Mouse (Mus musculus): ENCODE measurements around the gene Bloc1s1. TPM values are rescaled to one million over a fixed set of nuclear protein-coding genes. Genes with fewer than 3 reads are reported as not detected.
A peak's percentile ranks its signal among the peaks of the same experiment; 100 is the strongest.

Gene Bloc1s1
- polyA plus RNA-seq (2012; fragmentation: generic; extraction: Trizol): 238 TPM

DNA sequence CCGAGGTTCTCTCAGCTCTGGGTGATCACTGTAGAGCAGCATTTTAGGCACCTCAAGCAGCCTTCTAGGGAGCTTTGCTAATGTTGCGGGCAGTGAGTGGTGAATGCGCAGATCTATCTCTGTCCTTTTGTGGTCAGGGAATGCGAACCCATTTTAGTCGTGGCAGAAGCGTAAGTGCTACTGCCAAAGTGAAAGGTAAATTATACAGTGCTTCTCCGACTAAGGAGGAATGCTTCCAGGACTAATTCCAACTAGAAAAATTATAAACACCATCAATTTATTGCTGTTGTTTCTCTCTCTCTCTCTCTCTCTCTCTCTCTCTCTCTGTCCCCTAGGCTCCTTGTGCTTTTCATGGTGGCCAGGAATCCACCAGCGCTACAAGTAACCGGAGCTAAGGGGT, at the start of gene Bloc1s1:
Bloc1s1 (minus strand) TSS at position 101 of the 400 bp plus-strand sequence.
- Histone ChIP-seq H3K4me3 (peak within 1 kb of the TSS; percentile 34), H3K36me3 (ENCODE audit: control insufficient read depth, insufficient read depth) (no peaks in the 10 kb centered on the region), H3K4me2 (ENCODE audit: low read depth) (peak within 1 kb of the TSS; percentile 96), H3K27me3 (ENCODE audit: control insufficient read depth, insufficient read depth, insufficient read length) (no peaks in the 10 kb centered on the region), H3K79me2 (ENCODE audit: control insufficient read depth, insufficient read depth) (peaks cover 14% of the 10 kb centered on the region), H3ac (ENCODE audit: control insufficient read depth, insufficient read length) (peak within 1 kb of the TSS; percentile 49)
- no peak for TF ChIP-seq E2F4 (IDR thresholded peaks at IDR 0.05; ENCODE audit: insufficient read depth)
- TF ChIP-seq CEBPB (IDR thresholded peaks at IDR 0.05; ENCODE audit: insufficient read depth, poor library complexity, severe bottlenecking): no peak
- TF ChIP-seq SRF (IDR thresholded peaks at IDR 0.05; ENCODE audit: control insufficient read depth, insufficient read length, low read depth): no peak
- TF ChIP-seq REST (IDR thresholded peaks at IDR 0.05; ENCODE audit: insufficient read depth, insufficient read length): no peak
- TF ChIP-seq POLR2AphosphoS2 (IDR thresholded peaks at IDR 0.05; ENCODE audit: insufficient read length, low read depth): no peak
- no peak for TF ChIP-seq MAX (IDR thresholded peaks at IDR 0.05; ENCODE audit: low read depth)
- TF ChIP-seq TCF12 (IDR thresholded peaks at IDR 0.05; ENCODE audit: insufficient read depth, poor library complexity, severe bottlenecking): no peak
- TF ChIP-seq USF1 (IDR thresholded peaks at IDR 0.05; ENCODE audit: low read depth): no peak
- TF ChIP-seq POLR2A (IDR thresholded peaks at IDR 0.05; ENCODE audit: insufficient read length, low read depth): no peak
- no peak for TF ChIP-seq TCF3 (IDR thresholded peaks at IDR 0.05; ENCODE audit: insufficient read length, low read depth)

DNA sequence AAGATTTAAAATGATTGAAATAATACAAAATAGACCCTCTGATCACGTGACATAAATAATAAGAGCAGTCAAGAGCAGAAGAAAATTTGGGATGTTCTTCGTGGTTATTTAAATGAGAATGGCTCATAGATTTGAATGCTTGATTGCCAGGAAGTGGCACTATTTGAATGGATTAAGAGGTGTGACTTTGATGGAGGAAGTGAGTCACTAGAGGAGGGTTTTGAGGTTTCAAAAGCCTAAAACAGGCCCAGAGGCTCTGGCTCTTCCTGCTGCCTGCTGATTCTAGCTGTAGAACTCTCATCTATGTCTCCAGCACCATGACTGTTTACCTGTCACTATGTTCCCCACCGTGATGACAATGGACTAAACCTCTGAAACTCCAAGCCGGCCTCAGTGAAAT, 49.0 kb upstream of the Bloc1s1 start:
- Histone ChIP-seq H3K4me2 (ENCODE audit: low read depth) (no peak overlapping the region), H3K27me3 (ENCODE audit: control insufficient read depth, insufficient read depth, insufficient read length) (no peaks in the 10 kb centered on the region), H3K36me3 (ENCODE audit: control insufficient read depth, insufficient read depth) (no peaks in the 10 kb centered on the region), H3K79me2 (ENCODE audit: control insufficient read depth, insufficient read depth) (no peaks in the 10 kb centered on the region), H3ac (ENCODE audit: control insufficient read depth, insufficient read length) (no peak overlapping the region), H3K4me3 (no peak overlapping the region)
- TF ChIP-seq CEBPB (IDR thresholded peaks at IDR 0.05; ENCODE audit: insufficient read depth, poor library complexity, severe bottlenecking) (no peak), E2F4 (IDR thresholded peaks at IDR 0.05; ENCODE audit: insufficient read depth) (no peak), TCF3 (IDR thresholded peaks at IDR 0.05; ENCODE audit: insufficient read length, low read depth) (no peak)

DNA sequence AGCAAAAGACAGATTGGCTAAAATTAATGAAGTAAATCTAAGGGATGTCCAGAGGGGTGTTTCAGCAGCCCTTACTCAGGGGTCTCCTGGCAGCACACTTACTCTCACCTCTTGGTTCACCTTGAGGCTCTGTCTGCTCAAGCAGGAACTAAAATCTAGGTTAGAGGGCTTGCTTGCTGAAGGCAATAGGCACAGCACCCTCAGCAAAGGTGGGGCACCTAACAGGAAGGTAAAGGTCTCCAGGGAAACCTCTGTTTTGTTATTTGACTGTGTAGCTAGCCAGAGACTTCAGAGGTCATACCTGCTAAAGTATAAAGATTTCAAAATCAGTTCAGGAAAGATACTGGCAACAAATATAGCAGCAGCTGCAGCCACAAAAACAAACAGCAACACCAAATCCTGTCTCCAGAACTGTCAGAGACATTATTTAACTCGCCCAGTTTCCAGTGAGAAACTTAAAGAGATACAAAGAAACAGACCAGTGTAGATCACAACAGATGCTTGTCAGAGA, 47.0 kb upstream of the Bloc1s1 start:
- Histone ChIP-seq H3K36me3 (ENCODE audit: control insufficient read depth, insufficient read depth) (no peaks in the 10 kb centered on the region), H3ac (ENCODE audit: control insufficient read depth, insufficient read length) (no peak overlapping the region), H3K27me3 (ENCODE audit: control insufficient read depth, insufficient read depth, insufficient read length) (no peaks in the 10 kb centered on the region), H3K79me2 (ENCODE audit: control insufficient read depth, insufficient read depth) (no peaks in the 10 kb centered on the region), H3K4me3 (no peak overlapping the region), H3K4me2 (ENCODE audit: low read depth) (no peak overlapping the region)
- TF ChIP-seq CEBPB (IDR thresholded peaks at IDR 0.05; ENCODE audit: insufficient read depth, poor library complexity, severe bottlenecking): no peak
- TF ChIP-seq E2F4 (IDR thresholded peaks at IDR 0.05; ENCODE audit: insufficient read depth): no peak
- no peak for TF ChIP-seq TCF3 (IDR thresholded peaks at IDR 0.05; ENCODE audit: insufficient read length, low read depth)
- TF ChIP-seq POLR2AphosphoS2 (IDR thresholded peaks at IDR 0.05; ENCODE audit: insufficient read length, low read depth): no peak
- TF ChIP-seq SRF (IDR thresholded peaks at IDR 0.05; ENCODE audit: control insufficient read depth, insufficient read length, low read depth): no peak
- no peak for TF ChIP-seq REST (IDR thresholded peaks at IDR 0.05; ENCODE audit: insufficient read depth, insufficient read length)
- no peak for TF ChIP-seq POLR2A (IDR thresholded peaks at IDR 0.05; ENCODE audit: insufficient read length, low read depth)
- TF ChIP-seq USF1 (IDR thresholded peaks at IDR 0.05; ENCODE audit: low read depth): no peak
- TF ChIP-seq TCF12 (IDR thresholded peaks at IDR 0.05; ENCODE audit: insufficient read depth, poor library complexity, severe bottlenecking): no peak
- no peak for TF ChIP-seq MYOG (IDR thresholded peaks at IDR 0.05; ENCODE audit: control insufficient read depth in 1 of 3, insufficient read depth in 1 of 3, insufficient read length in 2 of 3, low read depth in 2 of 3)
- TF ChIP-seq MAX (IDR thresholded peaks at IDR 0.05; ENCODE audit: low read depth): no peak
- no peak for TF ChIP-seq MYOD1 (IDR thresholded peaks at IDR 0.05; ENCODE audit: control insufficient read depth in 1 of 3, insufficient read length in 2 of 3, low read depth in 2 of 3)

DNA sequence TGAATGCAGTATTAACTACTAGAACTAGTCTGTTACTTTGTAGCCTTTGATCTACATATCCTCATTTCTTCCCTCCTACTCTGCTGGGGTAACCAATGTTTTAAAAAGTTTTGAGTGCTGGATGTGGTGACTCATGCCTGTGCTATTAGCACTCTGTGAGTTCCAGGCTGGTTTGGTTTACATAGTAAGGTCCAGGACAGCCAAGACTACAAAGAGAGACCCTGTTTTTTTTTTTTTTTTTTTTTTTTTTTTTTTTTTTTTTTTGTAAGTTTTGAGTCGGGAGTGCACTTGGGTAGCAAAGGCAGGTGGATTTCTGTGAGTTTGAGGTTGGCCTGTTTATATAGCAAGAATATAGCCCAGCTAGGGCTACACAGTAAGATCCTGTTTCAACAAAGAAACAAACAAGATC, 44.5 kb upstream of the Bloc1s1 start:
- H3ac ChIP-seq (ENCODE audit: control insufficient read depth, insufficient read length): no peak overlapping the region
- H3K4me2 ChIP-seq (ENCODE audit: low read depth): peak overlapping the region; percentile 26
- no peaks in the 10 kb centered on the region for H3K79me2 ChIP-seq (ENCODE audit: control insufficient read depth, insufficient read depth)
- no peak overlapping the region for H3K4me3 ChIP-seq
- no peak for TF ChIP-seq MAX (IDR thresholded peaks at IDR 0.05; ENCODE audit: low read depth)
- TF ChIP-seq CEBPB (IDR thresholded peaks at IDR 0.05; ENCODE audit: insufficient read depth, poor library complexity, severe bottlenecking): no peak
- no peak for TF ChIP-seq E2F4 (IDR thresholded peaks at IDR 0.05; ENCODE audit: insufficient read depth)
- no peak for TF ChIP-seq POLR2AphosphoS2 (IDR thresholded peaks at IDR 0.05; ENCODE audit: insufficient read length, low read depth)
- TF ChIP-seq MYOD1 (IDR thresholded peaks at IDR 0.05; ENCODE audit: control insufficient read depth in 1 of 3, insufficient read length in 2 of 3, low read depth in 2 of 3): no peak
- no peak for TF ChIP-seq REST (IDR thresholded peaks at IDR 0.05; ENCODE audit: insufficient read depth, insufficient read length)
- no peak for TF ChIP-seq TCF12 (IDR thresholded peaks at IDR 0.05; ENCODE audit: insufficient read depth, poor library complexity, severe bottlenecking)
- TF ChIP-seq MYOG (IDR thresholded peaks at IDR 0.05; ENCODE audit: control insufficient read depth in 1 of 3, insufficient read depth in 1 of 3, insufficient read length in 2 of 3, low read depth in 2 of 3): no peak
- TF ChIP-seq TCF3 (IDR thresholded peaks at IDR 0.05; ENCODE audit: insufficient read length, low read depth): no peak
- no peak for TF ChIP-seq POLR2A (IDR thresholded peaks at IDR 0.05; ENCODE audit: insufficient read length, low read depth)
- no peaks in the 10 kb centered on the region for H3K36me3 ChIP-seq (ENCODE audit: control insufficient read depth, insufficient read depth)
- H3K27me3 ChIP-seq (ENCODE audit: control insufficient read depth, insufficient read depth, insufficient read length): no peaks in the 10 kb centered on the region

DNA sequence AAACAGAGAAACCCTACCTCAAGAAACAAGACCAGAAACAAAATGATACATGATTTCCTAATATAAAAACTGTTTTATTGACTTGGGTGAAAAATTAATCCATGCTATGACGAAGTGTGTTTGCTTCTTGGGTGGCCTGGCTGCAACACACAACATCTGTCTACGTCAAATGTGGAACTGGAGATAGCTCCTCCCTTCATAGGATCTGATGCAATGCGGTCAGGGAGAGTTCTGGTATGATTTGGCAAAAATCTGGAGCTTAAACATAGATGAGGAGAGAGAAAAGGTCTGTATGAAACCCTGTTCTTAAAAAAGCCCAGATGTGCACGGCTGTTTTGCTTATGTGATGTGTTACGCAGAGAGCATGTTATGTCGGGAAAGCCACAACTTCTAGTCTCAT, 42.0 kb upstream of the Bloc1s1 start:
- H3ac ChIP-seq (ENCODE audit: control insufficient read depth, insufficient read length): no peak overlapping the region
- TF ChIP-seq USF1 (IDR thresholded peaks at IDR 0.05; ENCODE audit: low read depth): no peak
- no peak for TF ChIP-seq SRF (IDR thresholded peaks at IDR 0.05; ENCODE audit: control insufficient read depth, insufficient read length, low read depth)
- no peak for TF ChIP-seq MYOG (IDR thresholded peaks at IDR 0.05; ENCODE audit: control insufficient read depth in 1 of 3, insufficient read depth in 1 of 3, insufficient read length in 2 of 3, low read depth in 2 of 3)
- TF ChIP-seq MAX (IDR thresholded peaks at IDR 0.05; ENCODE audit: low read depth): no peak
- no peak for TF ChIP-seq TCF3 (IDR thresholded peaks at IDR 0.05; ENCODE audit: insufficient read length, low read depth)
- TF ChIP-seq CEBPB (IDR thresholded peaks at IDR 0.05; ENCODE audit: insufficient read depth, poor library complexity, severe bottlenecking): peak; percentile 50; the same call in 1 of the 2 replicates
- no peak for TF ChIP-seq POLR2A (IDR thresholded peaks at IDR 0.05; ENCODE audit: insufficient read length, low read depth)
- H3K79me2 ChIP-seq (ENCODE audit: control insufficient read depth, insufficient read depth): no peaks in the 10 kb centered on the region
- no peak overlapping the region for H3K4me3 ChIP-seq
- no peaks in the 10 kb centered on the region for H3K36me3 ChIP-seq (ENCODE audit: control insufficient read depth, insufficient read depth)
- H3K4me2 ChIP-seq (ENCODE audit: low read depth): no peak overlapping the region
- H3K27me3 ChIP-seq (ENCODE audit: control insufficient read depth, insufficient read depth, insufficient read length): no peaks in the 10 kb centered on the region
